Mouse (Mus musculus): ENCODE measurements at regions not wholly inside any gene's neighbourhood (a gene's known extent, or its start where the extent isn't known, plus 50 kb on each side); places are given as distances from the start of the nearest gene placed in this dataset.

DNA sequence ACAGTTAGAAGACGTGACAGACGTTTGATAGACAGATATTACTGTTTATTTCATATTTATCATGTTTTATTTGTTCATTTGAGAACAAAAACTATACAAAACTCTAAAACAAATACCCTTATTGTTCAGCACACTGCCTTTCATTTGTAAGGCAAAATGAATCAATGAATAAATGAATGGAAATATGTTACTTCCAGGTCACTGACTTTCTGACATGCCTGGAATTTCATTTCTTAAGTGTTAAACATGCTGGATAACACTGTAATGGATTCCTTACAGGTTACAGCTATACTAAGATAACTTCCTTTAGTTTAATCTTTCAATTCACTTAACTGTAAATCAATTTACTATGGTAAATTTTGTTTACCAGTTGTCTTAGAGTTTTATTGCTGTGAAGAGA is 707.3 kb upstream of the Foxg1 start:
- 29% methylated on average over 2 of the region's 2 CpGs for WGBS
- no peaks in the 10 kb centered on the region for H3K36me3 ChIP-seq (ENCODE audit: control insufficient read depth, insufficient read depth, low read length)
- H3K4me1 ChIP-seq (ENCODE audit: control insufficient read depth, insufficient read depth, low read length) = no peaks in the 10 kb centered on the region
- H3K27ac ChIP-seq (ENCODE audit: insufficient read depth, low read depth, low read length) = no peak overlapping the region
- no peak for TF ChIP-seq POLR2A (IDR thresholded peaks at IDR 0.05; ENCODE audit: low read depth, low read length)
- no peak for TF ChIP-seq CTCF (conservative IDR thresholded peaks at IDR 0.05; ENCODE audit: insufficient read depth, insufficient read length, low read depth, low read length)
- no peak for DNase-seq
- H3K4me3 ChIP-seq (ENCODE audit: insufficient read depth, low read depth, low read length) = no peak overlapping the region
- H3K27me3 ChIP-seq (replicated peaks; ENCODE audit: control insufficient read depth, insufficient read depth, low read length) = no peaks in the 10 kb centered on the region

GRCm38 (mm10) chr12:48680957-48681356 is 701.5 kb upstream of the Foxg1 start:
- 57% methylated on average over 1 of the region's 1 CpGs for WGBS

GRCm38 (mm10) chr12:48705963-48706362 is 676.5 kb upstream of the Foxg1 start:
- Histone ChIP-seq H3K4me1 (ENCODE audit: control insufficient read depth, insufficient read depth, low read length) (no peaks in the 10 kb centered on the region), H3K4me3 (ENCODE audit: insufficient read depth, low read depth, low read length) (no peak overlapping the region), H3K27ac (ENCODE audit: insufficient read depth, low read depth, low read length) (no peak overlapping the region), H3K36me3 (ENCODE audit: control insufficient read depth, insufficient read depth, low read length) (no peaks in the 10 kb centered on the region), H3K27me3 (replicated peaks; ENCODE audit: control insufficient read depth, insufficient read depth, low read length) (no peaks in the 10 kb centered on the region)
- DNase-seq = no peak
- no peak for TF ChIP-seq CTCF (conservative IDR thresholded peaks at IDR 0.05; ENCODE audit: insufficient read depth, insufficient read length, low read depth, low read length)
- TF ChIP-seq POLR2A (IDR thresholded peaks at IDR 0.05; ENCODE audit: low read depth, low read length) = no peak
- WGBS = 91% methylated on average over 1 of the region's 1 CpGs

More at GRCm38 (mm10) chr12:48680957-48681356, 701.5 kb upstream of the Foxg1 start:
- Histone ChIP-seq H3K27ac (ENCODE audit: insufficient read depth, low read depth, low read length) (no peak overlapping the region), H3K36me3 (ENCODE audit: control insufficient read depth, insufficient read depth, low read length) (no peaks in the 10 kb centered on the region), H3K4me3 (ENCODE audit: insufficient read depth, low read depth, low read length) (no peak overlapping the region), H3K4me1 (ENCODE audit: control insufficient read depth, insufficient read depth, low read length) (no peaks in the 10 kb centered on the region), H3K27me3 (replicated peaks; ENCODE audit: control insufficient read depth, insufficient read depth, low read length) (no peaks in the 10 kb centered on the region)
- no peak for DNase-seq
- no peak for TF ChIP-seq CTCF (conservative IDR thresholded peaks at IDR 0.05; ENCODE audit: insufficient read depth, insufficient read length, low read depth, low read length)

GRCm38 (mm10) chr12:48713646-48714045 is 668.8 kb upstream of the Foxg1 start:
- TF ChIP-seq POLR2A (IDR thresholded peaks at IDR 0.05; ENCODE audit: low read depth, low read length) (no peak), CTCF (conservative IDR thresholded peaks at IDR 0.05; ENCODE audit: insufficient read depth, insufficient read length, low read depth, low read length) (no peak)
- Histone ChIP-seq H3K27ac (ENCODE audit: insufficient read depth, low read depth, low read length) (no peak overlapping the region), H3K27me3 (replicated peaks; ENCODE audit: control insufficient read depth, insufficient read depth, low read length) (no peaks in the 10 kb centered on the region), H3K36me3 (ENCODE audit: control insufficient read depth, insufficient read depth, low read length) (no peaks in the 10 kb centered on the region), H3K4me1 (ENCODE audit: control insufficient read depth, insufficient read depth, low read length) (no peaks in the 10 kb centered on the region), H3K4me3 (ENCODE audit: insufficient read depth, low read depth, low read length) (no peak overlapping the region)
- 88% methylated on average over 4 of the region's 4 CpGs for WGBS
- DNase-seq = no peak

GRCm38 (mm10) chr12:48729851-48730250 is 652.6 kb upstream of the Foxg1 start:
- WGBS = 41% methylated on average over 4 of the region's 4 CpGs
- no peak for TF ChIP-seq POLR2A (IDR thresholded peaks at IDR 0.05; ENCODE audit: low read depth, low read length)
- TF ChIP-seq CTCF (conservative IDR thresholded peaks at IDR 0.05; ENCODE audit: insufficient read depth, insufficient read length, low read depth, low read length) = no peak
- DNase-seq = no peak
- Histone ChIP-seq H3K27ac (ENCODE audit: insufficient read depth, low read depth, low read length) (no peak overlapping the region), H3K27me3 (replicated peaks; ENCODE audit: control insufficient read depth, insufficient read depth, low read length) (no peaks in the 10 kb centered on the region), H3K4me1 (ENCODE audit: control insufficient read depth, insufficient read depth, low read length) (no peaks in the 10 kb centered on the region), H3K4me3 (ENCODE audit: insufficient read depth, low read depth, low read length) (no peak overlapping the region), H3K36me3 (ENCODE audit: control insufficient read depth, insufficient read depth, low read length) (no peaks in the 10 kb centered on the region)

DNA sequence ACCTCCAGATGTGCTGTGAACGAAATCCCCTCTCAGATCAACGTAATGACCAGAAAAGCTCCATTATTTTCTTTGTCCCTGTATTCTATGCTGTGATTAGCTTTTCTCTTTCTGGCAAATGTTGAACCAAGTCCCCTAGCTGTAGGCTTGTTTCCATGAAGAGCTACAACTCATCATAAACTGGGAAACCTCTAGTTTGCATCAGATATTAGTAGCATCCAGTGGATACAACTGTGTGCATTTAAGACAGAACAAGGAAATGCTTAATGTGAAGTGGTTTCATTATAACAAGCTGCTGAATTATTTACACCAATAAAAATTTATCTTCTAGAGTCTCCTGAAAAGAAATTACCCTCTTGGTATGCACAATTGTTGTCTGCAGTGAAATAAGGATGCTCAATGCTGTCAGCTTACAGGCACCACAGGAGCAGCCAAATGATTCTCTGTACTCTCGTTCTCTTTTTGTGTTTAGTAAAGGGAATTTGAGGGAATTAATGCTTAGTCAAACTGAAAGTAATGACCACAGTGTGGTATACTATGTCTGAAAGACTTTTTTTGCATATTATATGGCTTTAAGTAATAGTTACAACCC is 623.6 kb upstream of the Foxg1 start:
- Histone ChIP-seq H3K4me1 (ENCODE audit: control insufficient read depth, insufficient read depth, low read length) (no peaks in the 10 kb centered on the region), H3K36me3 (ENCODE audit: control insufficient read depth, insufficient read depth, low read length) (no peaks in the 10 kb centered on the region), H3K4me3 (ENCODE audit: insufficient read depth, low read depth, low read length) (no peak overlapping the region), H3K27me3 (replicated peaks; ENCODE audit: control insufficient read depth, insufficient read depth, low read length) (no peaks in the 10 kb centered on the region), H3K27ac (ENCODE audit: insufficient read depth, low read depth, low read length) (no peak overlapping the region)
- DNase-seq = no peak
- TF ChIP-seq POLR2A (IDR thresholded peaks at IDR 0.05; ENCODE audit: low read depth, low read length) = no peak
- TF ChIP-seq CTCF (conservative IDR thresholded peaks at IDR 0.05; ENCODE audit: insufficient read depth, insufficient read length, low read depth, low read length) = no peak
- 74% methylated on average over 3 of the region's 3 CpGs for WGBS
